Mouse (Mus musculus) embryo, embryonic 10 days (tissue): ENCODE results near the gene Purb.
A peak's percentile ranks its signal among the peaks of the same experiment; 100 is the strongest.
"Not testable (repeated sequence)": the region's sequence is repeated elsewhere in the genome, so short reads cannot be mapped to it uniquely, and the experiment has no call there.

ENCODE experiments used
- DNase-seq: peaks from one replicate; pipeline ENCODE4 v3.0.0-alpha.2; 2015; ENCODE audit warnings: low spot score

Purb gene

GRCm38 (mm10) chr11:6484244-6484959 is 8.7 kb upstream of the Purb start:
- no peak for DNase-seq

GRCm38 (mm10) chr11:6483103-6483502 is 7.4 kb upstream of the Purb start:
- DNase-seq, result no peak

- DNase-seq, result no peak
These were observed 6.0 kb upstream of the Purb start for GRCm38 (mm10) chr11:6481669-6482185.

- DNase-seq, result no peak
These were observed 5.1 kb upstream of the Purb start for GRCm38 (mm10) chr11:6480681-6481405.

GRCm38 (mm10) chr11:6480191-6480590 is 4.5 kb upstream of the Purb start:
- no peak for DNase-seq

GRCm38 (mm10) chr11:6479231-6479630 is 3.5 kb upstream of the Purb start:
- no peak for DNase-seq

- DNase-seq, result no peak
These were observed 1.6 kb upstream of the Purb start for GRCm38 (mm10) chr11:6477350-6477749.

GRCm38 (mm10) chr11:6476876-6477275 is 1.2 kb upstream of the Purb start:
- DNase-seq, result no peak

- DNase-seq, result peak; percentile 54
These were observed 614 bp downstream of the Purb start for GRCm38 (mm10) chr11:6474874-6475731.

GRCm38 (mm10) chr11:6474381-6474780 is 1.3 kb downstream of the Purb start:
- no peak for DNase-seq

- DNase-seq, result no peak
These were observed 3.6 kb downstream of the Purb start for GRCm38 (mm10) chr11:6472076-6472475.

- DNase-seq, result no peak
These were observed 4.2 kb downstream of the Purb start for GRCm38 (mm10) chr11:6471493-6471892.

- no peak for DNase-seq
These were observed 4.7 kb downstream of the Purb start for GRCm38 (mm10) chr11:6471054-6471453.

GRCm38 (mm10) chr11:6468541-6468940 is 7.2 kb downstream of the Purb start:
- DNase-seq, result no peak

- peak; percentile 88 for DNase-seq
These were observed 10.6 kb downstream of the Purb start for GRCm38 (mm10) chr11:6465122-6465521.

GRCm38 (mm10) chr11:6463159-6463837 is 12.4 kb downstream of the Purb start:
- DNase-seq, result no peak

GRCm38 (mm10) chr11:6456083-6456482 is 19.6 kb downstream of the Purb start:
- no peak for DNase-seq

GRCm38 (mm10) chr11:6448155-6448554 is 27.6 kb downstream of the Purb start:
- DNase-seq, result not testable (repeated sequence)

- no peak for DNase-seq
These were observed 28.2 kb downstream of the Purb start for GRCm38 (mm10) chr11:6447493-6447892.

- DNase-seq, result no peak
These were observed 29.8 kb downstream of the Purb start for GRCm38 (mm10) chr11:6445951-6446350.

- no peak for DNase-seq
These were observed 30.3 kb downstream of the Purb start for GRCm38 (mm10) chr11:6445441-6445840.
